Mouse (Mus musculus) neural tube, embryonic 12.5 days (tissue): ENCODE results near the gene Snx1. TPM values are rescaled to one million over a fixed set of nuclear protein-coding genes. Genes with fewer than 3 reads are reported as not detected.

Experiments
- ATAC-seq: fragments of 200-750 bp; cut with Nextera tagmentation; 2 replicates; pipeline ENCODE4 v1.8.0; 2017; ENCODE audit warnings: low read depth, mild to moderate bottlenecking, moderate TSS enrichment, moderate library complexity; ENCODE audit not compliant: low FRiP score
- H3K27ac ChIP-seq: fragments of 300-500 bp; sonication (generic); 2 replicates; pipeline ENCODE4 v1.5.1; 2016
- H3K27me3 ChIP-seq: fragments of 300-500 bp; sonication (generic); replicated peaks from 2 replicates; pipeline ENCODE4 v1.6.1; 2016; ENCODE audit warnings: mild to moderate bottlenecking
- H3K36me3 ChIP-seq: fragments of 300-500 bp; sonication (generic); 2 replicates; pipeline ENCODE4 v1.6.1; 2016; ENCODE audit warnings: mild to moderate bottlenecking
- H3K4me1 ChIP-seq: fragments of 300-500 bp; sonication (generic); 2 replicates; pipeline ENCODE4 v1.6.1; 2016
- H3K4me2 ChIP-seq: fragments of 300-500 bp; sonication (generic); replicated peaks from 2 replicates; pipeline ENCODE4 v1.6.1; 2016; ENCODE audit warnings: mild to moderate bottlenecking
- H3K4me3 ChIP-seq: fragments of 300-500 bp; sonication (generic); 2 replicates; pipeline ENCODE4 v1.5.1; 2016
- H3K9ac ChIP-seq: fragments of 300-500 bp; sonication (generic); 2 replicates; pipeline ENCODE4 v1.6.1; 2016; ENCODE audit warnings: mild to moderate bottlenecking
- H3K9me3 ChIP-seq: fragments of 300-500 bp; sonication (generic); 2 replicates; pipeline ENCODE4 v1.6.1; 2016; ENCODE audit warnings: mild to moderate bottlenecking
- WGBS: fragments of 180-500 bp; shearing (Covaris S2); methylation state at CpG from one replicate; pipeline ENCODE4 v1.1.7; 2016; 5-methylcytosine and 5-hydroxymethylcytosine counted together
- polyA plus RNA-seq: library from polyadenylated mRNA; unstranded; fragments of >200 nt; fragmentation: Nextera tagmentation; extraction: Ambion mirVana; gene quantifications from 2 replicates; pipeline ENCODE4 v1.2.1, GENCODE M21; 2016

Gene Snx1
- polyA plus RNA-seq, 1 experiment from 2014 or later, result 106 TPM

- Histone ChIP-seq H3K9ac (no peak overlapping the region), H3K4me1 (peaks cover 7% of the 10 kb centered on the region; the same call in 1 of the 2 replicates), H3K4me2 (no peak overlapping the region), H3K27me3 (peaks cover 26% of the 10 kb centered on the region), H3K9me3 (no peaks in the 10 kb centered on the region), H3K4me3 (no peak overlapping the region), H3K36me3 (no peaks in the 10 kb centered on the region), H3K27ac (no peak overlapping the region)
- WGBS, result 93% methylated on average over 1 of the region's 1 CpGs
- no peak for ATAC-seq
Observed at GRCm38 (mm10) chr9:66155534-66155933, 29.1 kb upstream of the Snx1 start.

DNA sequence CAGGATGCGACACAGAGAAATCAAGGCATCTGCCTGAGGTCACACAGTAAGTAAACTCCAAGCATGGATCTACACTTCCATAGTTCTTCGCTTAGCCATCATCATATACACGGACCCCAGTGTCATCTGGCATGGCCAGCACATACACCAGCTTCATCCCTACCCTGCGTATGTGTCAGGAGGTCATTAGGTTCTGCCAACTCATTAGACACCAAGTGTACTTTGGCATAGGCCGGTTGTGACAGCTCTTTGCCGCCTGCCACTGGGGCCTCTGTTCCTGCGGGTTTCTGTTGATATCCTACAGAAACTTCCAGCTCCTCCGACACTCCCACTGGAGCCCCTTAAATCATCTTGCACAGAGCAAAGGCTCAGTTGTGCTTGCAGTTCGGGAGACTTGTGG lies 27.6 kb upstream of the Snx1 start:
- no peak for ATAC-seq
- H3K9ac ChIP-seq, result no peak overlapping the region
- H3K4me3 ChIP-seq, result no peak overlapping the region
- H3K4me2 ChIP-seq, result no peak overlapping the region
- 94% methylated on average over 9 of the region's 9 CpGs for WGBS
- H3K27me3 ChIP-seq, result peaks cover 17% of the 10 kb centered on the region
- H3K36me3 ChIP-seq, result no peaks in the 10 kb centered on the region
- peaks cover 7% of the 10 kb centered on the region; the same call in 1 of the 2 replicates for H3K4me1 ChIP-seq
- H3K9me3 ChIP-seq, result no peaks in the 10 kb centered on the region
- H3K27ac ChIP-seq, result no peak overlapping the region

- Histone ChIP-seq H3K36me3 (no peaks in the 10 kb centered on the region), H3K4me2 (no peak overlapping the region), H3K27ac (no peak overlapping the region), H3K9ac (no peak overlapping the region), H3K4me3 (no peak overlapping the region), H3K4me1 (peaks cover 7% of the 10 kb centered on the region; the same call in 1 of the 2 replicates), H3K9me3 (no peaks in the 10 kb centered on the region), H3K27me3 (peaks cover 13% of the 10 kb centered on the region)
- no peak for ATAC-seq
- WGBS, result 85% methylated on average over 6 of the region's 6 CpGs
Observed at GRCm38 (mm10) chr9:66153594-66153993, 27.2 kb upstream of the Snx1 start.

GRCm38 (mm10) chr9:66152011-66152410 lies 25.6 kb upstream of the Snx1 start:
- no peaks in the 10 kb centered on the region for H3K4me1 ChIP-seq
- H3K36me3 ChIP-seq, result no peaks in the 10 kb centered on the region
- no peaks in the 10 kb centered on the region for H3K27me3 ChIP-seq
- no peak overlapping the region for H3K4me2 ChIP-seq
- H3K4me3 ChIP-seq, result no peak overlapping the region
- no peak overlapping the region for H3K9ac ChIP-seq
- no peaks in the 10 kb centered on the region for H3K9me3 ChIP-seq
- no peak for ATAC-seq
- 72% methylated on average over 9 of the region's 9 CpGs for WGBS
- H3K27ac ChIP-seq, result no peak overlapping the region

DNA sequence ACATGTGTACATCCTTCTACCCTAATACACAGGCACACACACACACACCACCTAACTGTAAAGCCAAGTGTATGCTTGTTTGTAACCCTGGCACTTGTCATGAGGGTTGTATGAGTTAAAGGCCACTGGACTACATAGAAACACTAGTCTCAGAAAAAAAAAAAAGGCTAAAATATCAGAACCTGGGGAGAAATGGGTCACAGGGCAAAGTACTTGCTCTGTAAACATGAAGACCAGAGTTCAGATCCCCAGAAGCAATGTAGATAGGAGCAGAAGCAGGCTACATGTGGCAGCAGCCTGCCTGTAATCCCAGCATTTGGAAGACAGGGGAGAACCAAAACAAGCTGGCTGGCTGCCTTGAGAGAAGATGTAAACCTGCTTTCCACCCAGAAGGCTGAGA lies 19.8 kb upstream of the Snx1 start:
- ATAC-seq, result no peak
- H3K36me3 ChIP-seq, result no peaks in the 10 kb centered on the region
- no peak overlapping the region for H3K9ac ChIP-seq
- H3K4me3 ChIP-seq, result no peak overlapping the region
- H3K27me3 ChIP-seq, result no peaks in the 10 kb centered on the region
- no peaks in the 10 kb centered on the region for H3K9me3 ChIP-seq
- H3K27ac ChIP-seq, result no peak overlapping the region
- H3K4me2 ChIP-seq, result no peak overlapping the region
- no peaks in the 10 kb centered on the region for H3K4me1 ChIP-seq

GRCm38 (mm10) chr9:66144248-66144647 lies 17.9 kb upstream of the Snx1 start:
- Histone ChIP-seq H3K9me3 (no peaks in the 10 kb centered on the region), H3K9ac (no peak overlapping the region), H3K27me3 (no peaks in the 10 kb centered on the region), H3K4me2 (no peak overlapping the region), H3K4me1 (no peaks in the 10 kb centered on the region), H3K27ac (no peak overlapping the region), H3K36me3 (peaks cover 13% of the 10 kb centered on the region), H3K4me3 (no peak overlapping the region)
- WGBS, result 8% methylated on average over 6 of the region's 6 CpGs
- no peak for ATAC-seq

DNA sequence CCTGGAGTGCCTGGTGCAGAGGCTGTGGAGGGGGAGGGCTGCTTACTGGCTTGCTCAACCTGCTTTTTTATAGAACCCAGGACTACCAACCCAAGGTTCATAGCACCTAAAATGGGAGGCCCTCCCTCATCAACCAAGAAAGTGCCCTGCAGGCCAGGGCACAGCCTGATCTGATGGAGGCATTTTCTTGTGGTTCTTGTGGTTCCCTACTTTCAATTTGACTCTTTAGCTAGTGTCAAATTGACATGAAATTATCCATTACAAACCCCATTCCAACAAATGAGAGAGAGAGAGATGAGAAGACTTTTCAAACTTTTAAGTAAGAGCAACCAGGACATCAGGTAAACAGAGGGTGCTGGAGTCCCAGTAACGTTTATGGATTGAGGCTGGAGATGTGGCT lies 15.9 kb upstream of the Snx1 start:
- ATAC-seq, result no peak
- H3K27me3 ChIP-seq, result no peaks in the 10 kb centered on the region
- no peaks in the 10 kb centered on the region for H3K9me3 ChIP-seq
- H3K4me1 ChIP-seq, result no peaks in the 10 kb centered on the region
- no peak overlapping the region for H3K27ac ChIP-seq
- no peak overlapping the region for H3K4me3 ChIP-seq
- H3K4me2 ChIP-seq, result no peak overlapping the region
- 88% methylated on average over 1 of the region's 1 CpGs for WGBS
- peaks cover 29% of the 10 kb centered on the region for H3K36me3 ChIP-seq
- no peak overlapping the region for H3K9ac ChIP-seq

DNA sequence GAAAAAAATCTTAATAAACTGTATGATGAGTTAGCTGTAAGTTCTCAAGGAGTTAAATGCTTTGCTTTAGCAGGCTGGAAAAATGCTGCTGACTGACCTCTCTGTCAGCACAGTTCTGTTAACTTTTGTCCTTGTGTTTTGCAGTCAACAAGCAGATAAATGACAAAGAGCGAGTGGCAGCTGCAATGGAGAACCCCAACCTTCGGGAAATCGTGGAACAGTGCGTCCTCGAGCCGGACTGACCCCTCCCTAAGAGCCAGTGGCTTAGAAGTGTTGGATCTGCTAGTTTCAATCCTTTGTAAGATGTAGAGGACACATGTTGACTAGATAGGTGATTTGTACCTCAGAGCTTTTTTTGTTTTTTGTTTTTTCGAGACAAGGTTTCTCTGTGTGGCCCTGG lies 11.8 kb upstream of the Snx1 start:
- Histone ChIP-seq H3K27me3 (no peaks in the 10 kb centered on the region), H3K4me1 (no peaks in the 10 kb centered on the region), H3K4me3 (no peak overlapping the region), H3K27ac (no peak overlapping the region), H3K9ac (no peak overlapping the region), H3K4me2 (no peak overlapping the region), H3K36me3 (peaks cover 60% of the 10 kb centered on the region), H3K9me3 (no peaks in the 10 kb centered on the region)
- ATAC-seq, result no peak
- WGBS, result 88% methylated on average over 7 of the region's 7 CpGs

- ATAC-seq, result no peak
- H3K27ac ChIP-seq, result no peak overlapping the region
- peaks cover 71% of the 10 kb centered on the region for H3K36me3 ChIP-seq
- H3K9ac ChIP-seq, result no peak overlapping the region
- no peak overlapping the region for H3K4me2 ChIP-seq
- no peaks in the 10 kb centered on the region for H3K4me1 ChIP-seq
- 56% methylated on average over 4 of the region's 4 CpGs for WGBS
- H3K27me3 ChIP-seq, result no peaks in the 10 kb centered on the region
- H3K9me3 ChIP-seq, result no peaks in the 10 kb centered on the region
- H3K4me3 ChIP-seq, result no peak overlapping the region
Observed at GRCm38 (mm10) chr9:66135967-66136366, 9.6 kb upstream of the Snx1 start.

DNA sequence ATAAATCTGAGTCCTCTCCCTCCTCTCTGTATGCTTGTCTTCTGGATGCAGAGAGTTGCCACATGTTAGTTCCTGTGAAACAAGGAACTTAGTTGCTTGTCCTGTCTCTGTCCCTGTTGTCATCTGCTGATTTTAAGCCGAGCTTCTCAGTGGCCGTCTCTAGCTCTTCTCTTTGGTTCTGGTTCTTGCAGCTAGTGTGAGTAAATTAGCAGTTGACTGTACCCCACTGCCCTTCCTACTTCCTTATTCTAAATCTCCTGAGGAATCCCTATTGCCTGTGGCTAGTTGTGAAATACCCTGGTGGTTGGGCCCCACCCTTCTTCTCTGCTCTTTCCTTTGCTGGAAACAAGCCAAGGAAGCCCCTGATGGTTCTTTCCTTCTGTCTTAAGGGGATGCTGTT lies 5.1 kb upstream of the Snx1 start:
- no peak overlapping the region for H3K4me2 ChIP-seq
- no peak overlapping the region for H3K27ac ChIP-seq
- no peak overlapping the region for H3K4me3 ChIP-seq
- peaks cover 34% of the 10 kb centered on the region for H3K36me3 ChIP-seq
- no peaks in the 10 kb centered on the region for H3K27me3 ChIP-seq
- H3K4me1 ChIP-seq, result peaks cover 11% of the 10 kb centered on the region
- H3K9me3 ChIP-seq, result no peaks in the 10 kb centered on the region
- H3K9ac ChIP-seq, result no peak overlapping the region
- WGBS, result 94% methylated on average over 2 of the region's 2 CpGs
- no peak for ATAC-seq

DNA sequence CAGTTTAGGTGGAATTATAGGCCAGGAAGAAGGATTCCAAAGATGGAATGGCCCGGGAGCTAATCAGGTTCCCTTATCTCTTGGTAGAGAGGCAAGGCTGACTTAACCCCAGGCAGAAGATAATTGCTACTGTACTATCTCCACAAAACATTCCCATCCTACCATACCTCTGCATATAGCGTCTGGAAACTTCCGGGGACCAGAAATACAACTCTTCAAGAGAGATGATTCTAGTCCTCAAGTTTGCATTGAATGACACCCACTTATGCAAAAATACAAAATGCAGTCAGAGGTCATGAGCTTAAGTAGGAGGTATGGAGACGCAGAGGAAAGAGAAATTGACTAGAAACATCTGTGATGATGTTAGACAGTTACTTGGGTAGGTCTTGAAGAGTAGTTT lies 1.5 kb upstream of the Snx1 start:
- Histone ChIP-seq H3K9me3 (no peaks in the 10 kb centered on the region), H3K36me3 (peaks cover 8% of the 10 kb centered on the region), H3K4me2 (peak overlapping the region; percentile 85), H3K4me3 (no peak overlapping the region), H3K9ac (no peak overlapping the region), H3K4me1 (peaks cover 22% of the 10 kb centered on the region), H3K27ac (no peak overlapping the region), H3K27me3 (no peaks in the 10 kb centered on the region)
- ATAC-seq, result no peak
- 93% methylated on average over 4 of the region's 4 CpGs for WGBS

GRCm38 (mm10) chr9:66127193-66127546 lies 783 bp upstream of the Snx1 start:
- Histone ChIP-seq H3K4me1 (peaks cover 22% of the 10 kb centered on the region), H3K4me3 (peak overlapping the region; percentile 58), H3K9ac (peak overlapping the region; percentile 69), H3K27me3 (no peaks in the 10 kb centered on the region), H3K4me2 (peak overlapping the region; percentile 85), H3K36me3 (peaks cover under 1% of the 10 kb centered on the region; the same call in 1 of the 2 replicates), H3K27ac (no peak overlapping the region), H3K9me3 (no peaks in the 10 kb centered on the region)
- no peak for ATAC-seq
- 42% methylated on average over 6 of the region's 6 CpGs for WGBS

- H3K9ac ChIP-seq, result no peak overlapping the region
- H3K4me1 ChIP-seq, result peaks cover 22% of the 10 kb centered on the region
Observed at GRCm38 (mm10) chr9:66125543-66126455, 588 bp downstream of the Snx1 start.

More at GRCm38 (mm10) chr9:66125543-66126455, 588 bp downstream of the Snx1 start:
- H3K36me3 ChIP-seq, result no peaks in the 10 kb centered on the region
- H3K27me3 ChIP-seq, result no peaks in the 10 kb centered on the region
- H3K4me2 ChIP-seq, result peak overlapping the region; percentile 85
- ATAC-seq, result no peak
- H3K27ac ChIP-seq, result no peak overlapping the region
- peak overlapping the region; percentile 58 for H3K4me3 ChIP-seq
- WGBS, result 60% methylated on average over 12 of the region's 12 CpGs
- H3K9me3 ChIP-seq, result no peaks in the 10 kb centered on the region
